Mouse (Mus musculus): ENCODE data around the gene Nat9. TPM values are rescaled to one million over a fixed set of nuclear protein-coding genes. Genes with fewer than 3 reads are reported as not detected.

The Nat9 gene
- polyA plus RNA-seq, 1 experiment from 2014 or later: 16.4 TPM

GRCm38 (mm10) chr11:115192180-115192579, 4.5 kb upstream of the Nat9 start:
- no peak for ATAC-seq (replicated peaks; ENCODE audit: low FRiP score, low TSS enrichment, low read depth)
- no peak overlapping the region for H3K27ac ChIP-seq (ENCODE audit: low read depth)
- DNase-seq (ENCODE audit: low spot score): no peak

GRCm38 (mm10) chr11:115189304-115189703, 1.6 kb upstream of the Nat9 start:
- no peaks in the 10 kb centered on the region for H3K27me3 ChIP-seq (replicated peaks; ENCODE audit: control insufficient read depth, insufficient read depth, low read length)
- no peak overlapping the region for H3K4me3 ChIP-seq (ENCODE audit: low read depth, low read length)
- H3K9ac ChIP-seq (ENCODE audit: low read length): no peak overlapping the region
- ATAC-seq (replicated peaks; ENCODE audit: low FRiP score, low TSS enrichment, low read depth): no peak
- peaks cover 14% of the 10 kb centered on the region for H3K4me1 ChIP-seq (replicated peaks; ENCODE audit: control insufficient read depth, insufficient read depth, low read length)
- H3K36me3 ChIP-seq (ENCODE audit: control insufficient read depth, insufficient read depth, low read length): no peaks in the 10 kb centered on the region
- no peak for DNase-seq (ENCODE audit: low spot score)
- no peak overlapping the region for H3K4me2 ChIP-seq (ENCODE audit: low read length)
- no peak overlapping the region for H3K27ac ChIP-seq (ENCODE audit: low read depth)
- H3K9me3 ChIP-seq (ENCODE audit: control insufficient read depth, low read length): no peaks in the 10 kb centered on the region
- WGBS: 82% methylated on average over 6 of the region's 6 CpGs

More at GRCm38 (mm10) chr11:115192180-115192579, 4.5 kb upstream of the Nat9 start:
- 60% methylated on average over 9 of the region's 9 CpGs for WGBS
- Histone ChIP-seq H3K4me2 (ENCODE audit: low read length) (no peak overlapping the region), H3K9ac (ENCODE audit: low read length) (no peak overlapping the region), H3K4me1 (replicated peaks; ENCODE audit: control insufficient read depth, insufficient read depth, low read length) (peaks cover 8% of the 10 kb centered on the region; the same call in 1 of the 2 replicates), H3K27me3 (replicated peaks; ENCODE audit: control insufficient read depth, insufficient read depth, low read length) (no peaks in the 10 kb centered on the region), H3K36me3 (ENCODE audit: control insufficient read depth, insufficient read depth, low read length) (no peaks in the 10 kb centered on the region), H3K4me3 (ENCODE audit: low read depth, low read length) (no peak overlapping the region), H3K9me3 (ENCODE audit: control insufficient read depth, low read length) (no peaks in the 10 kb centered on the region)

GRCm38 (mm10) chr11:115188539-115189231, 1.0 kb upstream of the Nat9 start:
- Histone ChIP-seq H3K4me3 (ENCODE audit: low read depth, low read length) (no peak overlapping the region), H3K4me2 (ENCODE audit: low read length) (no peak overlapping the region), H3K4me1 (replicated peaks; ENCODE audit: control insufficient read depth, insufficient read depth, low read length) (peaks cover 14% of the 10 kb centered on the region), H3K27ac (ENCODE audit: low read depth) (no peak overlapping the region), H3K9me3 (ENCODE audit: control insufficient read depth, low read length) (no peaks in the 10 kb centered on the region), H3K27me3 (replicated peaks; ENCODE audit: control insufficient read depth, insufficient read depth, low read length) (no peaks in the 10 kb centered on the region), H3K9ac (ENCODE audit: low read length) (no peak overlapping the region), H3K36me3 (ENCODE audit: control insufficient read depth, insufficient read depth, low read length) (no peaks in the 10 kb centered on the region)
- WGBS: 81% methylated on average over 13 of the region's 13 CpGs
- DNase-seq (ENCODE audit: low spot score) (no peak), ATAC-seq (replicated peaks; ENCODE audit: low FRiP score, low TSS enrichment, low read depth) (no peak)

- no peaks in the 10 kb centered on the region for H3K36me3 ChIP-seq (ENCODE audit: control insufficient read depth, insufficient read depth, low read length)
- peak within 1 kb of the TSS; percentile 60 for H3K9ac ChIP-seq (ENCODE audit: low read length)
- peak within 1 kb of the TSS; percentile 90 for H3K4me2 ChIP-seq (ENCODE audit: low read length)
- DNase-seq (ENCODE audit: low spot score) (peak; percentile 97), ATAC-seq (replicated peaks; ENCODE audit: low FRiP score, low TSS enrichment, low read depth) (peak; percentile 88)
- peak within 1 kb of the TSS; percentile 55 for H3K4me3 ChIP-seq (ENCODE audit: low read depth, low read length)
- peaks cover 11% of the 10 kb centered on the region for H3K4me1 ChIP-seq (replicated peaks; ENCODE audit: control insufficient read depth, insufficient read depth, low read length)
- H3K9me3 ChIP-seq (ENCODE audit: control insufficient read depth, low read length): no peaks in the 10 kb centered on the region
- H3K27me3 ChIP-seq (replicated peaks; ENCODE audit: control insufficient read depth, insufficient read depth, low read length): no peaks in the 10 kb centered on the region
- peak within 1 kb of the TSS; percentile 60; the same call in 1 of the 2 replicates for H3K27ac ChIP-seq (ENCODE audit: low read depth)
- under 1% methylated on average over 39 of the region's 39 CpGs for WGBS
Measured at GRCm38 (mm10) chr11:115187224-115187639, 427 bp downstream of the Nat9 start, which contains the start of gene Tmem104. Gene Tmem104, plus strand, starts transcription at chr11:115187487.

- 33% methylated on average over 4 of the region's 4 CpGs for WGBS
- Histone ChIP-seq H3K36me3 (ENCODE audit: control insufficient read depth, insufficient read depth, low read length) (0 out of 2 replicates have a peak, but pooled peaks cover 2% of the 10 kb centered on the region), H3K27me3 (replicated peaks; ENCODE audit: control insufficient read depth, insufficient read depth, low read length) (no peaks in the 10 kb centered on the region), H3K4me1 (replicated peaks; ENCODE audit: control insufficient read depth, insufficient read depth, low read length) (peaks cover 11% of the 10 kb centered on the region), H3K27ac (ENCODE audit: low read depth) (no peak overlapping the region), H3K4me3 (ENCODE audit: low read depth, low read length) (no peak overlapping the region), H3K9ac (ENCODE audit: low read length) (no peak overlapping the region), H3K4me2 (ENCODE audit: low read length) (no peak overlapping the region), H3K9me3 (ENCODE audit: control insufficient read depth, low read length) (no peaks in the 10 kb centered on the region)
- DNase-seq (ENCODE audit: low spot score) (no peak), ATAC-seq (replicated peaks; ENCODE audit: low FRiP score, low TSS enrichment, low read depth) (no peak)
Measured at GRCm38 (mm10) chr11:115184973-115185372, 2.7 kb downstream of the Nat9 start.

- 21% methylated on average over 12 of the region's 12 CpGs for WGBS
- ATAC-seq (replicated peaks; ENCODE audit: low FRiP score, low TSS enrichment, low read depth): no peak
- Histone ChIP-seq H3K9ac (ENCODE audit: low read length) (no peak overlapping the region), H3K4me3 (ENCODE audit: low read depth, low read length) (no peak overlapping the region), H3K36me3 (ENCODE audit: control insufficient read depth, insufficient read depth, low read length) (0 out of 2 replicates have a peak, but pooled peaks cover 2% of the 10 kb centered on the region), H3K9me3 (ENCODE audit: control insufficient read depth, low read length) (no peaks in the 10 kb centered on the region), H3K27ac (ENCODE audit: low read depth) (no peak overlapping the region), H3K4me1 (replicated peaks; ENCODE audit: control insufficient read depth, insufficient read depth, low read length) (peaks cover 25% of the 10 kb centered on the region), H3K4me2 (ENCODE audit: low read length) (no peak overlapping the region), H3K27me3 (replicated peaks; ENCODE audit: control insufficient read depth, insufficient read depth, low read length) (no peaks in the 10 kb centered on the region)
- peak; percentile 98 for DNase-seq (ENCODE audit: low spot score)
Measured at GRCm38 (mm10) chr11:115181913-115182638, 5.6 kb downstream of the Nat9 start.

- no peak overlapping the region for H3K9ac ChIP-seq (ENCODE audit: low read length)
- WGBS: 71% methylated on average over 6 of the region's 6 CpGs
- no peak overlapping the region for H3K27ac ChIP-seq (ENCODE audit: low read depth)
- ATAC-seq (replicated peaks; ENCODE audit: low FRiP score, low TSS enrichment, low read depth): no peak
- H3K4me3 ChIP-seq (ENCODE audit: low read depth, low read length): no peak overlapping the region
- H3K4me1 ChIP-seq (replicated peaks; ENCODE audit: control insufficient read depth, insufficient read depth, low read length): peaks cover 42% of the 10 kb centered on the region
- H3K27me3 ChIP-seq (replicated peaks; ENCODE audit: control insufficient read depth, insufficient read depth, low read length): no peaks in the 10 kb centered on the region
- no peak overlapping the region for H3K4me2 ChIP-seq (ENCODE audit: low read length)
- H3K9me3 ChIP-seq (ENCODE audit: control insufficient read depth, low read length): no peaks in the 10 kb centered on the region
- DNase-seq (ENCODE audit: low spot score): no peak
- 0 out of 2 replicates have a peak, but pooled peaks cover 2% of the 10 kb centered on the region for H3K36me3 ChIP-seq (ENCODE audit: control insufficient read depth, insufficient read depth, low read length)
Measured at GRCm38 (mm10) chr11:115179881-115180280, 7.8 kb downstream of the Nat9 start.

GRCm38 (mm10) chr11:115179191-115179590, 8.5 kb downstream of the Nat9 start:
- Histone ChIP-seq H3K9ac (ENCODE audit: low read length) (no peak overlapping the region), H3K4me2 (ENCODE audit: low read length) (no peak overlapping the region), H3K4me3 (ENCODE audit: low read depth, low read length) (no peak overlapping the region), H3K9me3 (ENCODE audit: control insufficient read depth, low read length) (no peaks in the 10 kb centered on the region), H3K36me3 (ENCODE audit: control insufficient read depth, insufficient read depth, low read length) (0 out of 2 replicates have a peak, but pooled peaks cover 2% of the 10 kb centered on the region), H3K4me1 (replicated peaks; ENCODE audit: control insufficient read depth, insufficient read depth, low read length) (peaks cover 45% of the 10 kb centered on the region), H3K27ac (ENCODE audit: low read depth) (no peak overlapping the region), H3K27me3 (replicated peaks; ENCODE audit: control insufficient read depth, insufficient read depth, low read length) (no peaks in the 10 kb centered on the region)
- 60% methylated on average over 6 of the region's 6 CpGs for whole genome bisulfite sequencing
- DNase-seq (ENCODE audit: low spot score): no peak
- no peak for ATAC-seq (replicated peaks; ENCODE audit: low FRiP score, low TSS enrichment, low read depth)

All from intestine, embryonic 14.5 days (tissue).